Mouse (Mus musculus) lung, embryonic 15.5 days (tissue): ENCODE measurements around the gene Sgms1. TPM values are rescaled to one million over a fixed set of nuclear protein-coding genes. Genes with fewer than 3 reads are reported as not detected.

Source experiments
- ATAC-seq: fragments of 200-750 bp; cut with Nextera tagmentation; 2 replicates; pipeline ENCODE4 v1.8.0; 2017; ENCODE audit warnings: moderate number of reproducible peaks, borderline replicate concordance; ENCODE audit not compliant: low FRiP score, low TSS enrichment; ENCODE audit errors: extremely low read depth
- H3K27ac ChIP-seq: fragments of 300-500 bp; sonication (generic); 2 replicates; pipeline ENCODE4 v1.5.1; 2015; ENCODE audit warnings: moderate library complexity, mild to moderate bottlenecking, inconsistent platforms
- H3K27me3 ChIP-seq: fragments of 300-500 bp; sonication (generic); 2 replicates; pipeline ENCODE4 v1.6.1; 2015; ENCODE audit warnings: inconsistent platforms
- H3K36me3 ChIP-seq: fragments of 300-500 bp; sonication (generic); 2 replicates; pipeline ENCODE4 v1.6.1; 2015; ENCODE audit warnings: inconsistent platforms
- H3K4me1 ChIP-seq: fragments of 300-500 bp; sonication (generic); 2 replicates; pipeline ENCODE4 v1.6.1; 2015; ENCODE audit warnings: inconsistent platforms
- H3K4me2 ChIP-seq: fragments of 300-500 bp; sonication (generic); 2 replicates; pipeline ENCODE4 v1.6.1; 2015; ENCODE audit warnings: inconsistent platforms, mild to moderate bottlenecking, moderate library complexity
- H3K4me3 ChIP-seq: fragments of 300-500 bp; sonication (generic); 2 replicates; pipeline ENCODE4 v1.5.1; 2015; ENCODE audit warnings: mild to moderate bottlenecking, inconsistent platforms
- H3K9ac ChIP-seq: fragments of 300-500 bp; sonication (generic); 2 replicates; pipeline ENCODE4 v1.6.1; 2015; ENCODE audit warnings: inconsistent platforms
- H3K9me3 ChIP-seq: fragments of 300-500 bp; sonication (generic); 2 replicates; pipeline ENCODE4 v1.6.1; 2016; ENCODE audit warnings: inconsistent platforms
- WGBS: fragments of 180-500 bp; shearing (Covaris S2); methylation state at CpG from one replicate; pipeline ENCODE4 v1.1.7; 2015; 5-methylcytosine and 5-hydroxymethylcytosine counted together
- polyA plus RNA-seq: library from polyadenylated mRNA; unstranded; fragments of >200 nt; fragmentation: Nextera tagmentation; extraction: Ambion mirVana; gene quantifications from 2 replicates; pipeline ENCODE4 v1.2.1, GENCODE M21; 2015

The Sgms1 gene
- polyA plus RNA-seq, 1 experiment from 2014 or later = 54.7 TPM

GRCm38 (mm10) chr19:32271455-32272200, 117.9 kb downstream of the Sgms1 start:
- Histone ChIP-seq H3K4me1 (peaks cover 18% of the 10 kb centered on the region), H3K36me3 (no peaks in the 10 kb centered on the region), H3K4me3 (no peak overlapping the region), H3K27ac (no peak overlapping the region), H3K4me2 (no peak overlapping the region), H3K27me3 (no peaks in the 10 kb centered on the region), H3K9me3 (no peaks in the 10 kb centered on the region), H3K9ac (no peak overlapping the region)
- ATAC-seq = no peak
- WGBS = 71% methylated on average over 11 of the region's 11 CpGs

GRCm38 (mm10) chr19:32269844-32270176, 119.7 kb downstream of the Sgms1 start:
- 72% methylated on average over 6 of the region's 6 CpGs for WGBS
- Histone ChIP-seq H3K36me3 (no peaks in the 10 kb centered on the region), H3K4me3 (no peak overlapping the region), H3K9me3 (no peaks in the 10 kb centered on the region), H3K4me2 (no peak overlapping the region), H3K4me1 (peaks cover 18% of the 10 kb centered on the region), H3K27me3 (no peaks in the 10 kb centered on the region), H3K27ac (no peak overlapping the region), H3K9ac (no peak overlapping the region)
- no peak for ATAC-seq

- Histone ChIP-seq H3K9ac (no peak overlapping the region), H3K36me3 (no peaks in the 10 kb centered on the region), H3K4me1 (peaks cover 18% of the 10 kb centered on the region), H3K27me3 (no peaks in the 10 kb centered on the region), H3K4me3 (no peak overlapping the region), H3K4me2 (no peak overlapping the region), H3K27ac (no peak overlapping the region), H3K9me3 (no peaks in the 10 kb centered on the region)
- no peak for ATAC-seq
- 75% methylated on average over 12 of the region's 12 CpGs for WGBS
Observed at GRCm38 (mm10) chr19:32269141-32269843, 120.2 kb downstream of the Sgms1 start.

GRCm38 (mm10) chr19:32268562-32268961, 121.0 kb downstream of the Sgms1 start:
- Histone ChIP-seq H3K4me2 (no peak overlapping the region), H3K27ac (no peak overlapping the region), H3K4me1 (peaks cover 18% of the 10 kb centered on the region), H3K9me3 (no peaks in the 10 kb centered on the region), H3K9ac (no peak overlapping the region), H3K27me3 (no peaks in the 10 kb centered on the region), H3K4me3 (no peak overlapping the region), H3K36me3 (no peaks in the 10 kb centered on the region)
- 64% methylated on average over 9 of the region's 9 CpGs for WGBS
- ATAC-seq = no peak

GRCm38 (mm10) chr19:32266385-32267252, 122.9 kb downstream of the Sgms1 start:
- Histone ChIP-seq H3K4me2 (no peak overlapping the region), H3K4me3 (no peak overlapping the region), H3K4me1 (peaks cover 7% of the 10 kb centered on the region), H3K27me3 (no peaks in the 10 kb centered on the region), H3K36me3 (no peaks in the 10 kb centered on the region), H3K9ac (no peak overlapping the region), H3K27ac (no peak overlapping the region), H3K9me3 (no peaks in the 10 kb centered on the region)
- ATAC-seq = no peak
- 62% methylated on average over 9 of the region's 9 CpGs for WGBS

GRCm38 (mm10) chr19:32263753-32264152, 125.8 kb downstream of the Sgms1 start:
- Histone ChIP-seq H3K4me1 (no peaks in the 10 kb centered on the region), H3K9ac (no peak overlapping the region), H3K9me3 (no peaks in the 10 kb centered on the region), H3K27me3 (no peaks in the 10 kb centered on the region), H3K4me3 (no peak overlapping the region), H3K4me2 (no peak overlapping the region), H3K27ac (no peak overlapping the region), H3K36me3 (no peaks in the 10 kb centered on the region)
- 71% methylated on average over 1 of the region's 1 CpGs for WGBS
- no peak for ATAC-seq

- no peak overlapping the region for H3K4me3 ChIP-seq
- 88% methylated on average over 10 of the region's 10 CpGs for WGBS
- H3K4me1 ChIP-seq = no peaks in the 10 kb centered on the region
- ATAC-seq = no peak
- H3K9ac ChIP-seq = no peak overlapping the region
- H3K9me3 ChIP-seq = no peaks in the 10 kb centered on the region
- H3K4me2 ChIP-seq = no peak overlapping the region
- no peak overlapping the region for H3K27ac ChIP-seq
- H3K36me3 ChIP-seq = no peaks in the 10 kb centered on the region
- no peaks in the 10 kb centered on the region for H3K27me3 ChIP-seq
Observed at GRCm38 (mm10) chr19:32262805-32263572, 126.5 kb downstream of the Sgms1 start.

GRCm38 (mm10) chr19:32260869-32261688, 128.4 kb downstream of the Sgms1 start:
- Histone ChIP-seq H3K9ac (no peak overlapping the region), H3K4me3 (no peak overlapping the region), H3K27ac (no peak overlapping the region), H3K9me3 (no peaks in the 10 kb centered on the region), H3K4me2 (no peak overlapping the region), H3K27me3 (no peaks in the 10 kb centered on the region), H3K4me1 (no peaks in the 10 kb centered on the region), H3K36me3 (no peaks in the 10 kb centered on the region)
- no peak for ATAC-seq
- 70% methylated on average over 8 of the region's 8 CpGs for WGBS

GRCm38 (mm10) chr19:32259830-32260229, 129.7 kb downstream of the Sgms1 start:
- Histone ChIP-seq H3K27ac (no peak overlapping the region), H3K27me3 (no peaks in the 10 kb centered on the region), H3K9me3 (no peaks in the 10 kb centered on the region), H3K4me1 (peaks cover 7% of the 10 kb centered on the region), H3K4me3 (no peak overlapping the region), H3K4me2 (no peak overlapping the region), H3K36me3 (no peaks in the 10 kb centered on the region), H3K9ac (no peak overlapping the region)
- WGBS = 87% methylated on average over 2 of the region's 2 CpGs
- no peak for ATAC-seq

- Histone ChIP-seq H3K36me3 (no peaks in the 10 kb centered on the region), H3K4me3 (no peak overlapping the region), H3K9me3 (no peaks in the 10 kb centered on the region), H3K27ac (no peak overlapping the region), H3K4me2 (no peak overlapping the region), H3K27me3 (no peaks in the 10 kb centered on the region), H3K9ac (no peak overlapping the region), H3K4me1 (peaks cover 9% of the 10 kb centered on the region)
- no peak for ATAC-seq
- WGBS = 82% methylated on average over 4 of the region's 4 CpGs
Observed at GRCm38 (mm10) chr19:32259048-32259447, 130.5 kb downstream of the Sgms1 start.

GRCm38 (mm10) chr19:32258146-32258545, 131.4 kb downstream of the Sgms1 start:
- Histone ChIP-seq H3K9me3 (no peaks in the 10 kb centered on the region), H3K27me3 (no peaks in the 10 kb centered on the region), H3K36me3 (no peaks in the 10 kb centered on the region), H3K4me3 (no peak overlapping the region), H3K9ac (no peak overlapping the region), H3K4me2 (no peak overlapping the region), H3K27ac (no peak overlapping the region), H3K4me1 (peaks cover 9% of the 10 kb centered on the region)
- WGBS = 74% methylated on average over 5 of the region's 5 CpGs
- ATAC-seq = no peak
